Mouse (Mus musculus) lung, adult 10 weeks (tissue): ENCODE results near the gene Serpina12. TPM values are rescaled to one million over a fixed set of nuclear protein-coding genes. Genes with fewer than 3 reads are reported as not detected.

Source experiments
- polyA plus RNA-seq: library from polyadenylated mRNA; stranded (reverse); fragments of 350-450 nt; fragmentation: Illumina TruSeq; extraction: RNeasy Lipid Tissue Mini Kit (QIAGEN cat#74804); gene quantifications from one replicate; pipeline ENCODE4 v1.2.3, GENCODE M21; 2014; ENCODE audit warnings: low read depth, low replicate concordance; ENCODE audit not compliant: insufficient read depth

The Serpina12 gene
- not detected for polyA plus RNA-seq

DNA sequence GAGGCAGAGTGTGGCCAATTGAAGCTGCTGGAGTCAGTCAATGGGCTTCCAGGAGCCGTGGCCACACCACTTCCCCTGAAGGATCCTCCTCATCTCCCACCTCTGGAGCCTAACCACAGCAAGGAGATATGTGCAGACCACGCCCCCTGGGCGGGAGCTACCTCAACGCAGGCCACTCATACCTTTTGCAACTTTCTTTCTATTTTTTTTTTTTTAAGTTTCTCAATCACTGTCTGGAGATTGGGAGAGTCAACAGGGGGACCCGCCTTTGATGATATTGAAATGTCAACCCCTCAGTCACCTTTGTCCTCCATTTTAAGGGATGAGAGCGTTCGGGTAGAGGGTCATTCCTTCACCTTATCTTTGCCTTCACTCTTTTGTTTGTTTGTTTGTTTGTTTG lies at the start of gene Serpina12:
Serpina12 (minus strand) TSS at position 101 of the 400 bp plus-strand sequence.

GRCm38 (mm10) chr12:104013620-104014019 lies 30.6 kb downstream of the Serpina12 start, which contains the start of gene Serpina9:
Gene Serpina9 (minus strand): TSS chr12:104013755.

DNA sequence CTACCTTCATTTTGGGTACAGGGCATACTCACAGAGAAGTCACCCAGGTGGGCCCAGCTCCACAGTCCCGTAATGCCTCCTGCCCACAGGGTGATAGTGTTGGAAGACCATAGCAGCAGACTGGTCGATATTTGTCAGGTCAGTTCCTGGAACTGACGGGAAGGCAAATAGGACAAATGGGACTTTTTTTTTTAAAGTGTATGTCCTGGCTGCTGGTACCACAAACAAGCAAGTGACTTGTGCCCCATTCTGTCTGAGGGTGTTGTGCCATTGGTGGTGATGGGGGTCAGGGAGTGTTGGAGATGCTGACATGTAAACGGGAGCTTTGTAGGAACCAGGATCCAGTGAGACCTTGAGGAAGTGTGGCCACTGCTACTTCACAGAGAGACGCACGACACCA lies 54.4 kb downstream of the Serpina12 start, which contains the start of gene Serpina11:
Serpina11 (minus strand) TSS at position 101 of the 400 bp plus-strand sequence.

Other genes starting within 250 kb of the Serpina12 start
- gene Serpina1b, start 214.1 kb downstream of the Serpina12 start, polyA plus RNA-seq, result 0.28 TPM
- 0.21 TPM for gene Serpina1a, start 180.9 kb downstream of the Serpina12 start, polyA plus RNA-seq
- gene Serpina1c, start 139.6 kb downstream of the Serpina12 start, polyA plus RNA-seq, result not detected
- gene Serpina1e, start 85.5 kb downstream of the Serpina12 start, polyA plus RNA-seq, result not detected
- 0.15 TPM for gene Serpina11, start 54.5 kb downstream of the Serpina12 start, polyA plus RNA-seq
- 1.5 TPM for gene Serpina9, start 30.7 kb downstream of the Serpina12 start, polyA plus RNA-seq
- gene Serpina5, start 56.7 kb upstream of the Serpina12 start, polyA plus RNA-seq, result not detected
- gene Serpina3a, start 68.3 kb upstream of the Serpina12 start, polyA plus RNA-seq, result not detected
- gene Serpina3b, start 83.6 kb upstream of the Serpina12 start, polyA plus RNA-seq, result not detected
- gene Serpina3c, start 109.4 kb upstream of the Serpina12 start, polyA plus RNA-seq, result 11.7 TPM
- 1.2 TPM for gene Serpina3f, start 170.1 kb upstream of the Serpina12 start, polyA plus RNA-seq
- gene Serpina3g, start 191.8 kb upstream of the Serpina12 start, polyA plus RNA-seq, result 9.4 TPM
- 0.91 TPM for gene Serpina3i, start 218.7 kb upstream of the Serpina12 start, polyA plus RNA-seq